Mouse (Mus musculus): ENCODE measurements around the gene Gm11634. TPM values are rescaled to one million over a fixed set of nuclear protein-coding genes. Genes with fewer than 3 reads are reported as not detected.
"Not testable (repeated sequence)": the region's sequence is repeated elsewhere in the genome, so short reads cannot be mapped to it uniquely, and the experiment has no call there.

Gm11634 gene
- polyA plus RNA-seq, 1 experiment = not detected

DNA sequence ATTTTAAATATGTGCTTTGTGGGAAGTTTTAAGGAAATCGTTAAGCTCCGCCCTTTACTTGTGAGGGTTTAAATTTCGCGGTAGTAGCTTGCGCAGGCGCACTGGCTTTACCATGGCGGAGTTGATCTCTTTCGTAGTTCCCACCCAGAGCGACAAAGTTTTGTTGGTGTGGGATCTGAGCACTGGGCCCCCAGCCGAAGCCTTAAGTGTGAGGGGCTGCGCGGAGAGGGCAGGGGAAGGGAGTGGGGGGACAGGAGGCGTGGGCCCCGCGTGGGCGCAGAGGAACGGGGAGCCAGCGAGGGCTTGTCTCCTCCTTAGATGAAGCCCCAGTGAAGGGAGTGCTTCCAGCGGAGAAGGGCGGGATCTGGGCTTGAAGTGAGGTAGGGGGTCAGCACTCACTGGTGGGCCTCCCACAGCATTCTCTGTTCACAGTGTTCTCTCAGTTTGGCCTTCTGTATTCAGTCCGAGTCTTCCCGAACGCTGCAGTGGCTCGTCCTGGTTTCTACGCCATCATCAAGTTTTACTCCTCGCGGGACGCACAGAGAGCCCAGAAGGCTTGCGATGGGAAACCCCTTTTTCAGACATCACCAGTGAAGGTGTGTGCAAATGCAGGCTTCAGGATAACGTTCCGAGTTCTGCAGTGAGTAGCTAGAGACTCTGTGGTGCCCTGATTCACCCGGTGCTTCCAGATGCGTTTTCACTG is 29.0 kb upstream of the Gm11634 start:
- TF ChIP-seq POLR2A (IDR thresholded peaks at IDR 0.05; ENCODE audit: insufficient read length, low read depth) (peak; percentile 35), E2F4 (IDR thresholded peaks at IDR 0.05; ENCODE audit: insufficient read depth) (peak; percentile 72), USF1 (IDR thresholded peaks at IDR 0.05; ENCODE audit: low read depth) (no peak)
- H3K4me2 ChIP-seq (ENCODE audit: low read depth) = peak overlapping the region; percentile 93
- H3K27me3 ChIP-seq (ENCODE audit: control insufficient read depth, insufficient read depth, insufficient read length) = no peaks in the 10 kb centered on the region
- H3K79me2 ChIP-seq (ENCODE audit: control insufficient read depth, insufficient read depth) = no peaks in the 10 kb centered on the region
- peak overlapping the region; percentile 23 for H3K4me3 ChIP-seq
- no peaks in the 10 kb centered on the region for H3K36me3 ChIP-seq (ENCODE audit: control insufficient read depth, insufficient read depth)
- no peak overlapping the region for H3ac ChIP-seq (ENCODE audit: control insufficient read depth, insufficient read length)

DNA sequence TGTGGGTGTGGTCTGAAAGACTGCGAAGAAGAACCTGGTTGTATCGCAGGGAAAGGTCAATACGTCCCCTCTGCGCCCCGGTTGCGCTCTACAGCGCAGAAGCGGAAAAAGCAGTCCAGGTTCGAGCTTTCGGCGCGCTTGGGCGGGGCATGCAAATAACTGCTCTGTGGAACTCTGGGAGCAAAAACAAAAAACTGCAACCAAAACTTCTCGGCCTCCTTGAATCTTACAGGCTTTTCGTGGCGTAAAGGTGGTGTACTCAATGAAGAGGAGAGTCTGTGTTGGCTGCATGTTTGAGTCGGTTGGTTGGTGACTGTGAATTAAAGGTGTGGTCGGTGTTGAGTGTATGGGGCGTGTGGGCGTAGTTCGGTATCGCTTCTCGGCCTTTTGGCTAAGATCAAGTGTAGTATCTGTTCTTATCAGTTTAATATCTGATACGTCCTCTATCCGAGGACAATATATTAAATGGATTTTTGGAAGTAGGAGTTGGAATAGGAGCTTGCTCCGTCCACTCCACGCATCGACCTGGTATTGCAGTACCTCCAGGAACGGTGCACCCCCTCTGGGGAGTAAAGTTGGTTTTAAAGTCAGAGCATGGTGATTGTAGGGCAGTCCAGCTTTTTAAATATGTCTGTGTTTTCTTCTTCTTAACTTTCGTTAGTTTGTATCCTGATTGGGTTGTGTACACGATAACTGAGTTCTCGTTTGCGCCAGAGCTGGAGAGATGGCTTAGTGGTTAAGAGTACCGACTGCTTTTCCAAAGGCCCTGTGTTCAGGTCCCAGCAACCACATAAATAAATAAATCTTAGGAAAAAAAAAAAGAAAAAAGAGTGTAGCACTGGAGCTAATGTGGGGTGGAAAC is 28.2 kb upstream of the Gm11634 start, which contains the start of gene Rdm1:
Gene Rdm1 (plus strand): TSS at position 201 of the 862 bp plus-strand sequence.
- no peak within 1 kb of the TSS for H3ac ChIP-seq (ENCODE audit: control insufficient read depth, insufficient read length)
- peak within 1 kb of the TSS; percentile 23 for H3K4me3 ChIP-seq
- peak within 1 kb of the TSS; percentile 94 for H3K4me2 ChIP-seq (ENCODE audit: low read depth)
- TF ChIP-seq TCF3 (IDR thresholded peaks at IDR 0.05; ENCODE audit: insufficient read length, low read depth) (no peak), POLR2AphosphoS2 (IDR thresholded peaks at IDR 0.05; ENCODE audit: insufficient read length, low read depth) (peak; percentile 49), CEBPB (IDR thresholded peaks at IDR 0.05; ENCODE audit: insufficient read depth, poor library complexity, severe bottlenecking) (no peak), MAX (IDR thresholded peaks at IDR 0.05; ENCODE audit: low read depth) (no peak), MYOG (IDR thresholded peaks at IDR 0.05; ENCODE audit: control insufficient read depth in 1 of 3, insufficient read depth in 1 of 3, insufficient read length in 2 of 3, low read depth in 2 of 3) (no peak), TCF12 (IDR thresholded peaks at IDR 0.05; ENCODE audit: insufficient read depth, poor library complexity, severe bottlenecking) (no peak), POLR2A (IDR thresholded peaks at IDR 0.05; ENCODE audit: insufficient read length, low read depth) (peak; percentile 53), E2F4 (IDR thresholded peaks at IDR 0.05; ENCODE audit: insufficient read depth) (no peak), MYOD1 (IDR thresholded peaks at IDR 0.05; ENCODE audit: control insufficient read depth in 1 of 3, insufficient read length in 2 of 3, low read depth in 2 of 3) (no peak), SRF (IDR thresholded peaks at IDR 0.05; ENCODE audit: control insufficient read depth, insufficient read length, low read depth) (no peak)
- H3K36me3 ChIP-seq (ENCODE audit: control insufficient read depth, insufficient read depth) = no peaks in the 10 kb centered on the region
- no peaks in the 10 kb centered on the region for H3K79me2 ChIP-seq (ENCODE audit: control insufficient read depth, insufficient read depth)
- no peaks in the 10 kb centered on the region for H3K27me3 ChIP-seq (ENCODE audit: control insufficient read depth, insufficient read depth, insufficient read length)

DNA sequence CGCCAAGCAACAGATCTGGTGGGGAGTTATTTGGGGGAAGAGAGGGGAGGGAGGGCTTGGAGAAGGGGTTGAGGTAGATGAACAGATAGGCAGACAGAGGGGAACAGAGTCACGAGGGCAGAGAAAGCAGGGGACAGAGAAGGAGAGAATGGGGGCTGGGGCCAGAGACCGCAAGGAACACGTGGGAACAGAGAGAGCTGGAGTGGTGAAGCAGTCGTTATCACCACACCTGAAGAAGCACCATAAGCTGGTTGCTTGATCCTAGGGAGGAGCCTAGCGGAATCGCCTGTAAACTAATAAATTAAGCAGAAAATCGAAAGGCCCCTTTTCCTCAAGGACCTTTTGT is 27.6 kb upstream of the Gm11634 start:
- TF ChIP-seq POLR2AphosphoS2 (IDR thresholded peaks at IDR 0.05; ENCODE audit: insufficient read length, low read depth) = no peak
- TF ChIP-seq TCF3 (IDR thresholded peaks at IDR 0.05; ENCODE audit: insufficient read length, low read depth) = no peak
- TF ChIP-seq MYOD1 (IDR thresholded peaks at IDR 0.05; ENCODE audit: control insufficient read depth in 1 of 3, insufficient read length in 2 of 3, low read depth in 2 of 3) = no peak
- no peak for TF ChIP-seq REST (IDR thresholded peaks at IDR 0.05; ENCODE audit: insufficient read depth, insufficient read length)
- no peak for TF ChIP-seq E2F4 (IDR thresholded peaks at IDR 0.05; ENCODE audit: insufficient read depth)
- TF ChIP-seq POLR2A (IDR thresholded peaks at IDR 0.05; ENCODE audit: insufficient read length, low read depth) = no peak
- no peak for TF ChIP-seq MAX (IDR thresholded peaks at IDR 0.05; ENCODE audit: low read depth)
- TF ChIP-seq MYOG (IDR thresholded peaks at IDR 0.05; ENCODE audit: control insufficient read depth in 1 of 3, insufficient read depth in 1 of 3, insufficient read length in 2 of 3, low read depth in 2 of 3) = no peak
- TF ChIP-seq SRF (IDR thresholded peaks at IDR 0.05; ENCODE audit: control insufficient read depth, insufficient read length, low read depth) = no peak
- no peak for TF ChIP-seq CEBPB (IDR thresholded peaks at IDR 0.05; ENCODE audit: insufficient read depth, poor library complexity, severe bottlenecking)
- TF ChIP-seq USF1 (IDR thresholded peaks at IDR 0.05; ENCODE audit: low read depth) = no peak
- no peak for TF ChIP-seq TCF12 (IDR thresholded peaks at IDR 0.05; ENCODE audit: insufficient read depth, poor library complexity, severe bottlenecking)
- Histone ChIP-seq H3K36me3 (ENCODE audit: control insufficient read depth, insufficient read depth) (no peaks in the 10 kb centered on the region), H3K4me3 (peak overlapping the region; percentile 23), H3K79me2 (ENCODE audit: control insufficient read depth, insufficient read depth) (no peaks in the 10 kb centered on the region), H3ac (ENCODE audit: control insufficient read depth, insufficient read length) (no peak overlapping the region), H3K27me3 (ENCODE audit: control insufficient read depth, insufficient read depth, insufficient read length) (no peaks in the 10 kb centered on the region), H3K4me2 (ENCODE audit: low read depth) (peak overlapping the region; percentile 94)

DNA sequence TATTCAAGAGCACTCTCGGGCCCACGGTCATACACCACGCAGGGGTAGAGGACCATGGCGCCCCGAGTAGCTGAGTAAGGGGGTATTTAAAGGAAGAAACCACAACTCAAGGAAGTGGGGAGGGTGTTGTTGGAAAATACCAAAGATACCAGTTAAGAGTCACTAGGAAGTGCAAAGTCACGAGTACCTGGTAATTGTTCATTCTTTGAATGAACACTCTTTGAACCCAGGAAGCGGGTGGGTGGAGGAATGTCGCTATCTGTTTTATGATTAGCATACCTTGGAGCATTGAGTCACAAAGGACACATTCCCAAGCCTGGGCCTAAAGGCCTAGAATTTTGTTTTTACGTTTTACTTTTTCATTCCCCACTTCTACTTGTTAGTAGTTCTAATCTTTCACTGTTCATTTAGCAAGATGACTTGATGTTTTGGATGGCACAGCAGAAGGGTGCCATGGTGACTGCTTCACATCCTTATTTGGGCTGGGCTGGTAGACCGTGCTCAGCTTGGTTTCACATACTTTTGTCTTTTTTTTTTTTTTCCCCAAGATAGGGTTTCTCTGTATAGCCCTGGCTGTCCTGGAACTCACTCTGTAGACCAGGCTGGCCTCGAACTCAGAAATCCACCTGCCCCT is 21.1 kb upstream of the Gm11634 start:
- not testable (repeated sequence) for H3K4me3 ChIP-seq; H3ac ChIP-seq (ENCODE audit: control insufficient read depth, insufficient read length); H3K36me3 ChIP-seq (ENCODE audit: control insufficient read depth, insufficient read depth); H3K27me3 ChIP-seq (ENCODE audit: control insufficient read depth, insufficient read depth, insufficient read length); H3K4me2 ChIP-seq (ENCODE audit: low read depth); H3K79me2 ChIP-seq (ENCODE audit: control insufficient read depth, insufficient read depth)

DNA sequence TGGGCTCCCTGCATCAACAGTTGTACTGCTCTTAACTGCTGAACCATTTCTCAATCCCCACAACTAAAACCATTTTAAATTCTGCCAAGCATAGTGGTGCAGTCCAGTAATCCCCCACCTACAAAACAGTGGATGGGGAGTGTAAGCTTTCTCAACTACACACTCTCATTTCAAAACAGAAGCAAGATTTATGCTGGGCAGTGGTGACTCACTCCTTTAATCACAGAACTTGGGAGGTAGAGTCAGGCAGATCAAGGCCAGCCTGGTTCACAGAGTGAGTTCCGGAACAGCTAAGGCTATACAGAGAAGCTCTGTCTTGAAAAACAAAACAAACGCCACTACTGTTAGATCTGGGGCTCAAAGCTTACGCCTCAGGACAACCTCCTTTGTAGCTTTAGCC is 19.5 kb upstream of the Gm11634 start:
- TF ChIP-seq MYOG (IDR thresholded peaks at IDR 0.05; ENCODE audit: control insufficient read depth in 1 of 3, insufficient read depth in 1 of 3, insufficient read length in 2 of 3, low read depth in 2 of 3) = no peak
- Histone ChIP-seq H3K79me2 (ENCODE audit: control insufficient read depth, insufficient read depth) (no peaks in the 10 kb centered on the region), H3K4me3 (no peak overlapping the region), H3ac (ENCODE audit: control insufficient read depth, insufficient read length) (no peak overlapping the region), H3K27me3 (ENCODE audit: control insufficient read depth, insufficient read depth, insufficient read length) (no peaks in the 10 kb centered on the region), H3K36me3 (ENCODE audit: control insufficient read depth, insufficient read depth) (no peaks in the 10 kb centered on the region), H3K4me2 (ENCODE audit: low read depth) (no peak overlapping the region)

Data from myocyte (in vitro differentiated cells).